Mouse (Mus musculus) adrenal gland, postnatal 4 days (tissue): ENCODE results near the gene Ank3. TPM values are rescaled to one million over a fixed set of nuclear protein-coding genes. Genes with fewer than 3 reads are reported as not detected.

ENCODE experiments used
- DNase-seq, 2 experiments: peaks; one replicate each; pipeline ENCODE4 v3.0.0; 2021 to 2022; ENCODE audit warnings: low spot score in 2 of 2, mixed read lengths in 2 of 2
- total RNA-seq, 2 experiments: library from RNA; stranded (reverse); gene quantifications; 2 replicates each; pipeline ENCODE4 v1.2.3; 2021

Gene Ank3
- total RNA-seq, 2 experiments from 2014 or later = 37.4 to 54.2 TPM

DNA sequence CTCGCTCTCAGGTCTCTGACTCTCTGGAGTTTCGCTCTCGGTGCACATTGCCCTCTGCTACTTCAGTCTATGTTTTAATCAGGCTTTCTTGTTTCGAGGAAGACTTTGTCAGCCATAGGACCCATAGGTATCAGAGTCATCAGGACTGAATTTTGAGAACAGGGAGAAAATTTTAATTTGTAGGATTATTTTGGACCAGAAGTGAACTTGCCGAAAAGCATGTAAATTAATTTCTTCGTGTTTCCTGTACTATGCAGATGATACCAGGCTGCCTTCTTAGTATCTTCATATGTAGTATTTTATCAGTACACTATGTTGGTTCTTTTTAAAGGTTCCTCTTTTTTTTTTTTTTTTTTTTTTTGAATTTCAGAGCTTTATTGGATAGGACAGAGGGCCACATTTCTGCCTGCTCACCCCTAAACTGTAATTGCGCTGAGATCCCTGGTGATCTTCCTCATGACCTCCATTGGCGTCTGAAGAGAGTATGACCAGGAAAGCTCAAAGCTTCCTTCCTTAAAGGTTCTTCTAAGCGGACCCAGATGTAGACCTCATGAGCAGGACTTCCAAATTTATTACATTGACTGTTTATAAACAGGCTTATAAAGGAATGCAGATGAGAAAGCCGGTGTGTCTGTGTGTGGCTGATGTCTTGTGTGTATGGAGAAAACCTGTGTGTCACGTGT is 551.8 kb downstream of the Ank3 start:
- no peak for DNase-seq

DNA sequence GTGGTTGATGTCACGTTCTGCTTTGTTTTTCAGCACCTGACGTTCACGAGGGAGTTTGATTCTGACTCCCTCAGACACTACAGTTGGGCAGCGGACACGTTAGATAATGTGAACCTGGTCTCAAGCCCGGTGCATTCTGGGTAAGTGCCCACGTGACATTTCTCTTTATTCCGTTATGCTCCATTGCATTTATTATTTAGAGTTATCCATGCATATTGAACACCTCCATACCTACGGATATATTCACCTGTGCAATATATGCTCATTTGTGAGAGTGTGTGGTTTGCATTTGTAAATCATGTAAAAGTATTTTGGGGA is 552.3 kb downstream of the Ank3 start:
- no peak for DNase-seq

DNA sequence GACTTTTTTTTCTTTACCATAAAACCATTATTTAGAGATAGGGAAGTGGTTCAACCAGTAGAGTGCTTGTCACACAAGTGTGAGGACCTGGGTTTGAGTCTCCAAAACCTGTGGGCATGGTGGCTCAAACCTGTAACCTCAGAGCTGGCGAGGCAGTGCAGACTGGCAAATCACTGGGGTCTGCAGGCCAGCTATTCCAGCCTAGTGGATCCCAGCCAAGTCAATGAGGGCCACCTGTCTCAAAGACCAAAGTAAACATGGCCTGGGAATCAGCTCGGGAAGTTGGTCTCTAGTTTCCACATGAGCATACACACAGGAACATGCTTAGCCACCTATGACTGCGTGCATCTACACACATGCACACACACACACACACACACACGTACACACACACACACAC is 552.9 kb downstream of the Ank3 start:
- no peak for DNase-seq

DNA sequence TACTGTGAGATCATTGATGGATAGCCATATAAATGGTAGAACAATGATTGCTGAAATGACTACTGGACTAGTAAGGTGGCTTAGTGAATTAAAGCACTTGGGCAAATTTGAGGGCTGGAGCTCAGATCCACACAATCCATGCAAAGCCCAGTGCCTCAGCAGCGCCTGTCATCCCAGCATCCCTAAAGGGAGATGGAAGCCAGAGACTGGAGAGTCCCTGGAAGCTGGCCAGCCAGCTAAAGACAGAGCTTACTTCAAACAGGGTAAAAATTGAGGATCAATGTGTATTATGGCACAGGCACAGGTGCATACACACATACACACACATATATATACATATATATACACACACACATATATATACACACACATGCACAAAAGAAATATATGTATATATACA is 553.7 kb downstream of the Ank3 start:
- DNase-seq = no peak

DNA sequence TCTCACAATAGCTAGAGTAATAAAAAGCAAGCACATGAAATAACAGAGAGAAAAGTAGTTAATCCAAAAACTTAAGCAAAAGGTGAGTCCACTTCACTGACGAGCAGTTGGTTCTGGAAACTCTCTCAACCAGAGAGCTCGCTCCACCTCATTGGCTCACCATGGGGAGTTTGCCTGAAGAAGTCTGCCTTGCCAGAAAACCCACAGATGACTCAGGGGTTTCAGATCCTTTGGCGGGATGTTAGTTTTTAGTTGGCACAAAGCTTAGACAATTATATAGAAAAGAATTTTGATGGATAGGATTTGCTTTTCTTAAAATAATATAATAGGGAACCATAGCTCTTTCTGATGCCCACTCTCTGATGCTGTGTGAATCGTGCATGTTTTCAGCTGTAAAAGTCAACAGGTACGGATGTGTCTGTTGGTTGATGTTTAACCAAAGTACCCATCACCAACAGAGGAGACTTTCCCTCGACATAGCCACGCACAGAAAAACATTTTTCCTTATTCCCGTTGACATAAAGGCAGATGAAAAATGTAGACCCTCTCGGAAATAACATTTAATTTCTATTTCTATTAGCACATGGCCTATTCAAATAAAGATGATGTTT is 556.2 kb downstream of the Ank3 start:
- no peak for DNase-seq

DNA sequence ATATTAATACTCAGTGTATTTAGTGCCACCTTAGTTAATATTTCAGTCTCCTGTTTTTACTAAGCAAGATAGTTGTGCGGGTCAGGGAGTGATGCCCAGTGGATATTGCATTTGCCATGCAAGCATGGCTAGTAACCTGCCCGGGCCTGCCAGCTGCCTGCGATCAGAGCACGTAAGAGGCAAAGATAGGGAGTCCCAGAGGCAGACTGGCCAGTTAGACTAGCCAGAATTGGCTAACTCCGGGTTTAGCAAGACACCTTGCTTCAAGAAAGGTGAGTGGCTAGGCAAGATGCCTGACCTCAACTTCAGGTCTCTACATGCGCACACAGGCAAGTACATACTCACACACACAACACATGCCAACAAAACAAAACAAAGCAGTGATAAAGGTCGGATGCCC is 563.7 kb downstream of the Ank3 start:
- no peak for DNase-seq

DNA sequence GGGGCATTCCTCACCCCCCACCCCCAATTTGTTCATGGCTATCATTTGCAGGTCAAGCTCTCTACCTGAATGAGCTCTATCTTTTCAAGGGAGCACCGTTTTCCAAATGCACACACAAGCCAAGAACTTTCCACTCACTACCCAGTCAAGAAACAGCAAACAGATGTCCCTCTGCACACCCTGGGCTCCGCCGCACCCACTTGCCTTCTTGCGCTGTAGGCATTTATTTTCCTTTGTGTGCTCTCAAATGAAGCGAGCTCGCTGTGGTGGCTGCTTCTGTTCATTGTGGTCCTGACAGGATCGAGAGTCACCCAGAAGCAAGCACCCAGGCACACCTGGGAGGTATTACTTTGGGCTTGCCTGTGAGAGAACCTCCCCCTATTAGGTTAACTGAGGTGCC is 564.4 kb downstream of the Ank3 start:
- no peak for DNase-seq

DNA sequence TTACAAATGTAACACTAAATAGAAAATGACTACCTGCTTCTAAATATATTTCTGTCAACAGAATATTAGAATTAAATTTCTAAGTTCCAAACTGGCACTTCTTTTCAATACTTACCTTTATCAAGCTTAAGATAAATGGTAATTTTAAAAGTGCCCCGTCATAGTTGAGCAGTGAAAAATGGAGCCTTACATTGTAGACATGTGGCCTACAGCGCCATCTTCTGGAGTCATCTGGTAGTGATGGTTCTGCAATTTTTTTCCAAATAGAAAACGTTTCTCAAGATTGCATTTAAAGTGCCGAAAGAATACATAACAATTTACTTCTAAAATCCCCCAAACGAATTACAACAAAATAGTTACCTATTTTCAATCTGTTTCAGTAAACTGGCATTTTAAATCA is 566.0 kb downstream of the Ank3 start:
- no peak for DNase-seq

DNA sequence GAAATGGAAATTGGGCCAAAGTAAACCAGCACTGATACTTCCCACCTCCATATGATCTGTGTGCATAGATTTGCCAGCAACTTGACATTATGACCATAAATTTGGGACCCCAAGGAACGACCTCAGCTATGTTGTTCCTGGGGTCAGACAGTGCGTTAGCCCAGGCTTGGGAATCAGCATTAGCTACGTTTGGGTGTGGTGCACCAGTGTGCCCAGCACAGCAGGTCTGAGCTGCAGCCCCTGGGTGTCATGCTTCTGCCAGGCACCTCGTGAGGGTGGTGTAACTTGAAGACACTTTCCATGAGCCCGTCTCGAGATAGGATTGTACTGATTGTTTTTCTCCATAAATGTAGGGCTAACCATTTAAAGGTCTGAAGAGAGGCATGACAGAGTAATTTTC is 566.5 kb downstream of the Ank3 start:
- no peak for DNase-seq

DNA sequence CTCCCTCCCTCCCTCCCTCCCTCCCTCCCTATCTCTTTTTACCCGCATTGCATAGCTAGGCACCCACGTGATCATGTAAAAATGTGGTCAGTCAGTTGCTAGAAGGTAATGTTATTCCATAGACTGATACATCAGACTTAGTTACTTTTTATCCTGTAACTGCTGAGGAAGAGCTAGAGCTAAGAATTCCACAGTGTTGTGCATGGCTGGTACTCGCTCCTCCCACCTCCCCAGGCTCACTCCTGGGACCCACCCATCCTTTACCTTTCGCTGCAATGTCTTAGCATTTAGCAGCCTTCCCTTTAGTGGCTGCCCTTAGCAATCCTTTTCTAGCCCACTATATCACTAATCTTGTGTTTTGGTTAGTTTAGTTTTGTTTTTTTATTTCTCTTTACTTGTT is 569.4 kb downstream of the Ank3 start:
- DNase-seq = no peak

DNA sequence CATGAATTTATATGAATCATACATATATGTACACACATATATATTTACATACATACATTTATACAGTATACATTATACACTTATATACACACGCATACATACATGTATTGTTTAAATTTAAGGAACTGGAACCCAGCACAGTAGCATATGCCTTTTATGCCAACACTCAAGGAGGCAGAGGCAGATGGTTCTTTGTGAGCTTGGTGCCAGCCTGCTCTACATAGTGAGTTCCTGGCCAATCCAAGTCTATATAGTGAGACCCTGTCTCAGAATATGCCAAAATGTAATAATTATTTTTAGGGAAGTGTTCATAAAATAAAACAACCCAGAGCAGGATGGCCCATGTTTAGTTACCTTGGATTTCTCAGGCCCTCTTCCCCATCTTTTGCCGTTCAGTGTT is 581.1 kb downstream of the Ank3 start:
- DNase-seq = no peak

DNA sequence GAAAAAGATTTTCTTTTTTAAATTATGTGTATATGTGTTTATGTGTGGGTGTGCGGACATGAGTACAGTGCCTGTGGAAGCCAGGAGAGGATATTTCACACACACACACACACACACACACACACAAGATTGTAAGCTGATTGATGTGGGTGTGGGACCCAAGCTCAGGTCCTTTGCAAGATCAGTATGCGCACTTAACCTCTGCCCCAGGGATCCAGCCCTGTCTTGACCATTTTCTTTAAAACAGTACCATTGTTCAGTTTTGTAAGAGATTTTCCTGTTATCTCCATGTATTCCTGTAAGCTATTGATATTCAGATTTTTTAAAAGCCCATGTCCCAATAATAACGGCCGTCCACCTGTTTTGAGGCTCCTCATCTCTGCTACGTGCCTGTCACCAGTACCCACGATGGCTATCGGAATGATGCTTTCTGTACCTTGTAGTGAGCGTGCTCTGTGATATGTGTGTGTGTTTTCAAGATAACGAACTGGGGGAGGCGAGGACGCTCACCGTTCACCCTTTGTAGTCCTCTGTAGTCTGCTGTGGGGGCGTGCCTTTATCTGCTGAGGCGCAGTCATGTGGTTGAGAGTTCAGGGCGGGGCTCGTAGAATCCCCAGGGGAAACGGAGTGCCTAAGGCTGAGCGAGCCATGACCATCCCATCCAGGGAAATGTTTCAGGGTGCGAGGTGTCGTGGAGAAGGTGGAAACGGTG is 583.0 kb downstream of the Ank3 start:
- DNase-seq = no peak

DNA sequence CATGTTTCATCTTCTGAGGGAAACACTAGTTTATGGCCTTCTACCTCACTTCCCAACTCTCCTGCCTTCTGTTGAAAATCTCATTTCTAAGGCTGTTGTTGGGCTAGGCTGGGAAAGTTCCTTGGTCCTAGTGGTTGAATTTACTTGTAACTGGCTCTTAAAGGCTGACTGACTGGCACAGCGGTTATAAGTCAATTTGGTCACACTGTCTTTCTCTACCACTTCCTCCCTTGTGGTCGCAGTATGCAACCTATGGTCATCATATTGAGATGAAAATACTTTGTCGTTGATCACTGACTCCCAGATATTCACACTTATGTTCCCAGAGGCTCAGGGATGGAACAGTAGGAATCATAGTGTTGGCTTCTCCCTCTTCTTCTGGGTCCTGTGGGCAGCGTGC is 584.1 kb downstream of the Ank3 start:
- DNase-seq = no peak

DNA sequence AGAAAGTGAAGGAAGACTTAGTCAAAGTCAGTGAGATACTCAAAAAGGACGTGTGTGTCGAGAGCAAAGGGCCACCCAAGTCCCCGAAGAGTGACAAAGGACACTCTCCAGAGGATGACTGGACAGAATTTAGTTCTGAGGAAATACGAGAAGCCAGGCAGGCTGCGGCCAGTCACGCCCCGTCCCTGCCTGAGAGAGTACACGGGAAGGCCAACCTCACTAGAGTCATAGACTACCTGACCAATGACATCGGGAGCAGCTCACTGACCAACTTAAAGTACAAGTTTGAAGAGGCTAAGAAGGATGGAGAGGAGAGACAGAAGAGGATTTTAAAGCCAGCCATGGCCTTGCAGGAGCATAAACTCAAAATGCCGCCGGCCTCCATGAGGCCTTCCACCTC is 588.9 kb downstream of the Ank3 start:
- no peak for DNase-seq

DNA sequence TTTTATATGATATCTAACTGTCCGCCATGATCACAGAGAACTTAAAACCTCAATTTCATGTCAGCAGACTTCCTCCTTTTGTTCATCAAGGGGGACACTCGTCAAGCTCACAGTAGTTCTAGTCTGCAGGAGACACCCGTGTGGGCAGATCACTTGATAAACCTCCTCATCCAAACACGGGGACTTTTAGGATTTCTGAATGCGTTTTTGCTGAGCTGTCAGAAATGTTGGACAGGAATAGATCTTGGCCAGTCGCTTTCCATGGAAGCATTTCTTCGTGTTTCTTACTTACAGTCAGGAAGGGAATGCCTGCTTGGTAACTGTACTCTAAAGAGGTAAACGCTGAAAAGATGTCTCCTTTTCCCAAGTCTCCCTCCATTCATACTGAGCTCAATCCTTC is 598.5 kb downstream of the Ank3 start:
- no peak for DNase-seq

DNA sequence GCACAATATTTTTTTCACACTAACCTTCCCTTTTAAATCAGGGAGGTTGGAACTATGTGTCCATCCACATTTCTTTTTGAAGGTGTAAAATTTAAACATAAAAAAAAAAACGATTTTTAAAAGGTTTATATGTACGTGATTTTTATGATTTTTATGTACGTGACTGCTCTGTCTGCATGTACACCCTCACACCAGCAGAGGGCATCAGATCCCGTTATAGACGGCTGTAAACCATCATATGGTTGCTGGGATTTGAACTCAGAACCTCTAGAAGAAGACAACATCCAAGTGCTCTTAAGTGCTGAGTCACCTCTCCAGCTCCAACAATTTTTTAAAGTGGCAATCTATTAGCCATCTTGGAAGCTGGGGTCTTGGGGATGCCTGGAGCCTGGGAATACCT is 605.5 kb downstream of the Ank3 start:
- no peak for DNase-seq

DNA sequence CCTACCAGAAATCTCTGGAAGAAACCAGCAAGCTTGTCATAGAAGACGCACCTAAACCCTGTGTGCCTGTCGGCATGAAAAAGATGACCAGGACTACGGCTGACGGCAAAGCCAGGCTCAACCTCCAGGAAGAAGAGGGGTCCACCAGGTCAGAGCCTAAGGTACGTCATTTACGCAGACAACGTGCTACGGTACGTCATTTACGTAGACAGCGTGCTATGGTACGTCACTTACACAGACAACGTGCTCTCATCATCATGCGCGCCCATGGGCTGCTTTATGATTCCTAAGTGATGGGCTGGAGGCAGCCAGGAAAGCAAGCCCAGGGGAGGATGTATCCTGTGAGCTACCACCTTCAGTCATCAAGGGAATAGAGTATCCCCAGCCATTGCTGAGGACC is 606.3 kb downstream of the Ank3 start:
- DNase-seq = no peak

DNA sequence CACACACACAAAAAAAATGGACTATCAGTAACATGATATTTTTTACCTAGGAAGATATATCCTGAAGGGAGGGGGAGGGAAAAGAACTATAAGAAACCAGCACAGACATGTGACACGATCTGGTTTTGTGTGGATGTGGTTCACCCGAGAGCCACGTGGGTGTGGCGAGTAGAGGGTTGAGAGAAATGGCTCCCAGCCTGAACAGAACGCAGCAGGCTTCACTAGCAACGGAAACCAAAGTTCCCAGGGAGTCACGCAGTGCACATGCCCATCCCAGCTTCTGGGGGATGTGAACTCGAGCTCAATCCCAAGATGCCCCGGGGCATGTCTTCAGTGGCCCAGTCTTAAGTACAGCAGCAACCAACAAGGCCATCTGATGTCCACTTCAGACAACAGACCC is 607.8 kb downstream of the Ank3 start:
- DNase-seq = no peak

DNA sequence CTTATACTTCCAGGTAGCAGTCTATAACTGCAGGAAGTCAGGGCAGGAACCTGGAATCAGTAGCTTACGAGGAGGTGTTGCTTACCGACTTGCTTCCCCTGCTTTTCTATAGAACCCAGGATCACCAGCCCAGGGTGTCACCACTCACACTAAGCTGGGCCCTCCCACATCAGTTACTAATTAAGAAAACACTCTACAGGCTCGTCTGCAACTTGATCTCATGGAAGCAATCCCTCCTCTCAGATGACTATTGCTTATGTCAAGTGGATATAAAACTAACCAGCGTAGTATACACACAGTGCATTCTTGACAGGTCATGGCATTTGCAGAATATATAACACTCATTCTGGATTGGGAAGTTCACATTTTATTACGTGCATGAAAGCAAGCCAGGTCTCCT is 613.2 kb downstream of the Ank3 start:
- DNase-seq = no peak

DNA sequence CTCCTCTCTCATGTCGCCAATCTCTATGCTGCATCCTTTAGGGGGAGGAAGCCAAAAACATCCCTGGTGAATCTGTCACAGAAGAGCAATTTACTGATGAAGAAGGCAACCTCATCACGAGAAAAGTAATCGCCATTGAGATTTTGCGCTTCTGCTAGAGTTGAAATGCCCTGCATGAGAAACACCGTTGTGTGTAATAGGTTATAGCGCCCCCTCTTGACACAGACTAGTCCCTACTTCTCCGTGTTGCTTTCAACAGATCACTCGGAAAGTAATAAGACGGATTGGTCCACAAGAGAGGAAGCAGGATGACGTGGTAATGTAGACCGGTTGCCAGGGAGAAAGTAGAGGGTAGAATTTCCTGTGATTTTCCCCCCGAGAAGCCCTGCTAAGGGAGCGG is 615.4 kb downstream of the Ank3 start:
- DNase-seq = no peak

DNA sequence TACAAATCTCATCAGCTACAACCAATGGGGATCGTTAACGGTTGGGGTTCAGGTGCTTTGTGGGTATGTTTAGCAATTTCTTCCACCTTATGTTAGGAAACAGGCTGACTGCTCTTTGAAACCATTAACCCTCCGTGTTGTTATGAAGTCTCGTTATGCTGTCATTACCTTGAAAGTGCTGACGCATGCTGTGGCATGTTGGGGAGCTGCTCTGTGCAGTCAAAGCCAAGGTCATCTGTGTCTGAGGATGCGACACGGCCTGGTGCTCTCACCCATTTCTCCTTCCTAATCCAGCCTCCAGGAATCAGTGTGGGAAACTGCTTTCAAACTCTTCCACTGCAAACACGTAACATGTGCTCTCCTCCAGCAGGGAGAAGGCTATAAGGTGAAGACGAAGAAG is 616.6 kb downstream of the Ank3 start:
- no peak for DNase-seq

DNA sequence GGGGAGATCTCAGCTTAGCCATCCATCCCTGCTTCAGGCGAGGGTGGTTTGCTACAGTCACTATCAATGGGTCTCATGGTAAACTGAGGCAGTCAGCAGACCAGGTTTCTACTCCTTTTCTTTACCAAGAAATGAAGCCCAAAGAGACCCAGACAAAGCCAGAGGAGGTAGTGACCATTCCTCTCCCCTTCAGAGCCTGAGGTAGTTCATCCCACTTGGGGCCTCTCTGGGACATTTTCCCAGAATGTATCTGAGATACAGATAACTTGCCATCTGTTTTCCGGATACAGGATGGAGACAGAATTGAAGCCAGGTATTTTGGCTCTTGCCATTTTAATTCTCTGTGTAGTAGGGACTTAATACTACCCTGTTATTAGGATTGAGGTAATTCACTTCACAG is 620.1 kb downstream of the Ank3 start:
- no peak for DNase-seq

DNA sequence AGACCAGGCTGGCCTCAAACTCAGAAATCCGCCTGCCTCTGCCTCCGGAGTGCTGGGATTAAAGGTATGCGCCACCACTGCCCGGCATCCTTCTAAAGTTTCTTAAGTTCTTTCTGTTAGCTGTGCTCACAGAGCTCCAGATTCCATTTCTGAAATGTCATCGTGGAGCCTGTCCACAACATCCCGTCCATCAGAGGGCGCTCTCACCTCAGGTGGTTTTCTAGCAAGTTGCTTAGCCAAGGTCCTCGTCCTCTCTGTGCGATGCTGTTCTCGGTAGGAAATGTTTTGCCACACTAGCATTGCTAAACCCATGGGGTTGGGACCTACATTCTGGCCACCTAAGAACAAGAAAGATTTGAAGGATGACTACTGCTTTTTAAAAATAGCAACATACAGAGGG is 623.1 kb downstream of the Ank3 start:
- peak; percentile 18 to 46 for DNase-seq
